Mouse (Mus musculus) lung, embryonic 14.5 days (tissue): ENCODE measurements at regions not wholly inside any gene's neighbourhood (a gene's known extent, or its start where the extent isn't known, plus 50 kb on each side); places are given as distances from the start of the nearest gene placed in this dataset.

Source experiments
- ATAC-seq: fragments of 200-750 bp; cut with Nextera tagmentation; 2 replicates; pipeline ENCODE4 v1.8.0; 2017; ENCODE audit warnings: mild to moderate bottlenecking, moderate TSS enrichment, moderate library complexity; ENCODE audit not compliant: insufficient read depth
- DNase-seq: peaks from one replicate; pipeline ENCODE4 v3.0.0-alpha.2; 2015
- H3K27ac ChIP-seq: fragments of 300-500 bp; sonication (generic); 2 replicates; pipeline ENCODE4 v1.5.1; 2014; ENCODE audit warnings: low read depth, mild to moderate bottlenecking, moderate library complexity
- H3K27me3 ChIP-seq: fragments of 300-500 bp; sonication (generic); 2 replicates; pipeline ENCODE4 v1.6.1; 2014; ENCODE audit warnings: low read length, control low read depth; ENCODE audit not compliant: insufficient read depth
- H3K36me3 ChIP-seq: fragments of 300-500 bp; sonication (generic); 2 replicates; pipeline ENCODE4 v1.6.1; 2014; ENCODE audit warnings: control low read depth; ENCODE audit not compliant: insufficient read depth
- H3K4me1 ChIP-seq: fragments of 300-500 bp; sonication (generic); 2 replicates; pipeline ENCODE4 v1.6.1; 2014; ENCODE audit warnings: antibody characterized with exemption, control low read depth; ENCODE audit not compliant: insufficient read depth
- H3K4me2 ChIP-seq: fragments of 300-500 bp; sonication (generic); 2 replicates; pipeline ENCODE4 v1.6.1; 2014; ENCODE audit warnings: mild to moderate bottlenecking
- H3K4me3 ChIP-seq: fragments of 300-500 bp; sonication (generic); 2 replicates; pipeline ENCODE4 v1.5.1; 2014; ENCODE audit warnings: low read depth, low read length
- H3K9ac ChIP-seq: fragments of 300-500 bp; sonication (generic); 2 replicates; pipeline ENCODE4 v1.6.1; 2014
- H3K9me3 ChIP-seq: fragments of 300-500 bp; sonication (generic); 2 replicates; pipeline ENCODE4 v1.6.1; 2016; ENCODE audit warnings: low read depth, low read length, control low read depth
- CTCF ChIP-seq: IDR thresholded peaks from 2 replicates; pipeline ENCODE4 v1.5.1; 2016; ENCODE audit warnings: antibody characterized with exemption, low read depth
- WGBS: fragments of 180-500 bp; shearing (Covaris S2); extraction: QIAGEN DNeasy Blood & Tissue Kit; methylation state at CpG from one replicate; pipeline ENCODE4 v1.1.7; 2014; 5-methylcytosine and 5-hydroxymethylcytosine counted together

GRCm38 (mm10) chr3:148603276-148603675 lies 387.1 kb downstream of the Adgrl2 start:
- Histone ChIP-seq H3K4me3 (no peak overlapping the region), H3K4me1 (no peaks in the 10 kb centered on the region), H3K9ac (no peak overlapping the region), H3K36me3 (no peaks in the 10 kb centered on the region), H3K9me3 (no peaks in the 10 kb centered on the region), H3K27me3 (no peaks in the 10 kb centered on the region), H3K27ac (no peak overlapping the region), H3K4me2 (no peak overlapping the region)
- TF ChIP-seq CTCF, result no peak
- ATAC-seq (no peak), DNase-seq (no peak)
- WGBS, result 73% methylated on average over 6 of the region's 6 CpGs

- no peak overlapping the region for H3K4me2 ChIP-seq
- no peak for TF ChIP-seq CTCF
- H3K36me3 ChIP-seq, result no peaks in the 10 kb centered on the region
- DNase-seq (no peak), ATAC-seq (no peak)
- no peak overlapping the region for H3K9ac ChIP-seq
- no peaks in the 10 kb centered on the region for H3K27me3 ChIP-seq
- H3K9me3 ChIP-seq, result no peaks in the 10 kb centered on the region
- H3K4me3 ChIP-seq, result no peak overlapping the region
- no peaks in the 10 kb centered on the region for H3K4me1 ChIP-seq
- WGBS, result 73% methylated on average over 5 of the region's 5 CpGs
- no peak overlapping the region for H3K27ac ChIP-seq
Observed at GRCm38 (mm10) chr3:148602730-148603255, 387.6 kb downstream of the Adgrl2 start.

DNA sequence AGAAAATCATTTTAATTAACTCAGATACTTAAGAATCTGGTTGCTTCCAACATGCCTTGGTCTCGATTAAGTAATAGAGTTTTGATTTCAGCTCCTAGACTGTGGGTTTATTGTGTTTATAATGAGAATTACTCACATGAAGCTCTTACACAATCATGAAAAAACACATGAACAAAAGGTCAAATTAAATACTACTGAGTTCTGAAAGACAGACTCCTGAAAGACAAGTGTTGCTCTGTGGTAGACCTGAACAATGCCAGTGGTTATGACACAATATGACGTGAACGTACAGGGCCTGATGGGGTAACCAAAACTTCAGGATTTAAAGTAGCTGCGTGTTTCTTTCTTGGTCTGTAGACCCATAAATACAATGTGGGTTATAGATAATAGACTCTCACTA lies 394.8 kb downstream of the Adgrl2 start:
- Histone ChIP-seq H3K9ac (no peak overlapping the region), H3K27me3 (no peaks in the 10 kb centered on the region), H3K4me1 (no peaks in the 10 kb centered on the region), H3K4me3 (no peak overlapping the region), H3K4me2 (no peak overlapping the region), H3K27ac (no peak overlapping the region), H3K36me3 (no peaks in the 10 kb centered on the region), H3K9me3 (no peaks in the 10 kb centered on the region)
- 84% methylated on average over 4 of the region's 4 CpGs for WGBS
- DNase-seq, result no peak
- no peak for ATAC-seq
- no peak for TF ChIP-seq CTCF

GRCm38 (mm10) chr3:148589556-148589955 lies 400.8 kb downstream of the Adgrl2 start:
- H3K9me3 ChIP-seq, result no peaks in the 10 kb centered on the region
- no peak overlapping the region for H3K4me2 ChIP-seq
- ATAC-seq (no peak), DNase-seq (peak; percentile 62)
- TF ChIP-seq CTCF, result no peak
- H3K9ac ChIP-seq, result no peak overlapping the region
- 31% methylated on average over 2 of the region's 2 CpGs for WGBS
- no peaks in the 10 kb centered on the region for H3K4me1 ChIP-seq
- H3K27me3 ChIP-seq, result no peaks in the 10 kb centered on the region
- H3K27ac ChIP-seq, result no peak overlapping the region
- no peaks in the 10 kb centered on the region for H3K36me3 ChIP-seq
- H3K4me3 ChIP-seq, result no peak overlapping the region

GRCm38 (mm10) chr3:148575735-148576134 lies 414.6 kb downstream of the Adgrl2 start:
- no peak for DNase-seq
- H3K36me3 ChIP-seq, result no peaks in the 10 kb centered on the region
- no peak overlapping the region for H3K27ac ChIP-seq
- no peaks in the 10 kb centered on the region for H3K9me3 ChIP-seq
- H3K27me3 ChIP-seq, result no peaks in the 10 kb centered on the region
- H3K4me3 ChIP-seq, result no peak overlapping the region
- H3K4me1 ChIP-seq, result no peaks in the 10 kb centered on the region
- WGBS, result 79% methylated on average over 1 of the region's 1 CpGs
- TF ChIP-seq CTCF, result no peak
- no peak overlapping the region for H3K9ac ChIP-seq
- no peak overlapping the region for H3K4me2 ChIP-seq
- ATAC-seq, result no peak

DNA sequence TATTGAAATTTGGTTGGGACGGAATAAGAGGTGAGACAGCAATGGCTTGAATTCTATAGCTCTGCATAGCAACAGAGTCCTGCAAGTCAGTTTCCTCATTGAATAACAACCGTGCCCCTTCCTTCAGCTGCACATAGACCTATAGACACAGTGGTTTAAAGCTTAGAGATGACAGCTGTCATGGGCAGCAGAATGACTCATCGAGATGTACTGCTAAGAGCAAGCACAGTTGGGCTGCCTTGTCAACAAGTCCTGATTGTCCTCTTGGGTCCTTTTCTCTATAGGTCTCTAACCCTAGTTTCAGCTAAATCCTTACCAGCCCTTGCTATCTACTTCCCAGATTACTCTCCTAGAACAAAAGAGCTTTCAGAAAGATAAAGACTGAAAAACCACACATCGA lies 417.9 kb downstream of the Adgrl2 start:
- no peak for TF ChIP-seq CTCF
- DNase-seq (no peak), ATAC-seq (no peak)
- Histone ChIP-seq H3K4me3 (no peak overlapping the region), H3K27me3 (no peaks in the 10 kb centered on the region), H3K4me1 (no peaks in the 10 kb centered on the region), H3K4me2 (no peak overlapping the region), H3K27ac (no peak overlapping the region), H3K9ac (no peak overlapping the region), H3K9me3 (no peaks in the 10 kb centered on the region), H3K36me3 (no peaks in the 10 kb centered on the region)
- 86% methylated on average over 4 of the region's 4 CpGs for WGBS

- H3K4me2 ChIP-seq, result no peak overlapping the region
- no peak for TF ChIP-seq CTCF
- H3K4me3 ChIP-seq, result no peak overlapping the region
- no peaks in the 10 kb centered on the region for H3K4me1 ChIP-seq
- no peaks in the 10 kb centered on the region for H3K9me3 ChIP-seq
- no peak overlapping the region for H3K27ac ChIP-seq
- H3K36me3 ChIP-seq, result no peaks in the 10 kb centered on the region
- no peaks in the 10 kb centered on the region for H3K27me3 ChIP-seq
- DNase-seq, result no peak
- H3K9ac ChIP-seq, result no peak overlapping the region
- no peak for ATAC-seq
- 70% methylated on average over 4 of the region's 4 CpGs for whole genome bisulfite sequencing
Observed at GRCm38 (mm10) chr3:148564716-148565115, 425.6 kb downstream of the Adgrl2 start.

DNA sequence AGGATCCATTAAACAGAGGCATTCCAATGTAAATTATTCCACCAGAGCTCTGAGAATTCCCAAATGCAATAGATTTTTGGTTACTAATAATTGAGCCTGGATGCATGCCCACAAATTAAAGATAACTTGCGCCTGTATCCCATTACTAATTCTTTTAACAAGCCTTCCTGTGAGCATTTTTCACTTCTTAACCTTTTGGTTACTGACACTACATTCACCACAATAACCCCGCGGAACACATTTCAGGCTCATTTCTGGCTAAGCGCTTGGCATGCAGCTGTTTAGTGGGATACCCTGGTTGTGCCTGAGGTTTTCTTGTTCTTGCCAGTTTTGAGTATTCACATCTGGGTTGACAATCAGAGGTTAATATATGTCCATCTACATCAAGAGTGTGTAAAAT lies 429.1 kb downstream of the Adgrl2 start:
- H3K4me1 ChIP-seq, result no peaks in the 10 kb centered on the region
- ATAC-seq (no peak), DNase-seq (no peak)
- no peak overlapping the region for H3K9ac ChIP-seq
- no peak overlapping the region for H3K4me2 ChIP-seq
- no peaks in the 10 kb centered on the region for H3K9me3 ChIP-seq
- H3K27me3 ChIP-seq, result no peaks in the 10 kb centered on the region
- WGBS, result 84% methylated on average over 4 of the region's 4 CpGs
- no peak overlapping the region for H3K4me3 ChIP-seq
- no peaks in the 10 kb centered on the region for H3K36me3 ChIP-seq
- no peak overlapping the region for H3K27ac ChIP-seq
- no peak for TF ChIP-seq CTCF
